Mouse (Mus musculus): ENCODE results near the gene Ube2v1.

- TF ChIP-seq CTCF (conservative IDR thresholded peaks at IDR 0.05; ENCODE audit: low read length): no peak
- no peak for TF ChIP-seq NANOG (IDR thresholded peaks at IDR 0.05; ENCODE audit: borderline replicate concordance, low read length)
Observed at GRCm38 (mm10) chr2:167575581-167575980, 56.3 kb downstream of the Ube2v1 start.

Data from E14TG2a.4 (cell line).